Mouse (Mus musculus) intestine, postnatal 0 days (tissue): ENCODE results near the gene Scel. TPM values are rescaled to one million over a fixed set of nuclear protein-coding genes. Genes with fewer than 3 reads are reported as not detected.

ENCODE experiments used
- ATAC-seq: fragments of 200-750 bp; cut with Nextera tagmentation; 2 replicates; pipeline ENCODE4 v1.8.0; 2017; ENCODE audit warnings: mild to moderate bottlenecking, moderate TSS enrichment, moderate library complexity
- H3K27ac ChIP-seq: fragments of 300-500 bp; sonication (generic); 2 replicates; pipeline ENCODE4 v1.5.1; 2014; ENCODE audit warnings: mild to moderate bottlenecking, low read depth, low read length, moderate library complexity
- H3K27me3 ChIP-seq: fragments of 300-500 bp; sonication (generic); replicated peaks from 2 replicates; pipeline ENCODE4 v1.6.1; 2014; ENCODE audit warnings: low read length, mixed read lengths; ENCODE audit not compliant: control insufficient read depth, insufficient read depth
- H3K36me3 ChIP-seq: fragments of 300-500 bp; sonication (generic); 2 replicates; pipeline ENCODE4 v1.6.1; 2014; ENCODE audit warnings: mild to moderate bottlenecking, moderate library complexity; ENCODE audit not compliant: control insufficient read depth, insufficient read depth
- H3K4me1 ChIP-seq: fragments of 300-500 bp; sonication (generic); replicated peaks from 2 replicates; pipeline ENCODE4 v1.6.1; 2014; ENCODE audit warnings: antibody characterized with exemption, low read length, mixed read lengths; ENCODE audit not compliant: control insufficient read depth, insufficient read depth
- H3K4me2 ChIP-seq: fragments of 300-500 bp; sonication (generic); replicated peaks from 2 replicates; pipeline ENCODE4 v1.6.1; 2014; ENCODE audit warnings: low read depth, mild to moderate bottlenecking, moderate library complexity
- H3K4me3 ChIP-seq: fragments of 300-500 bp; sonication (generic); 2 replicates; pipeline ENCODE4 v1.5.1; 2014; ENCODE audit warnings: low read depth, low read length
- H3K9ac ChIP-seq: fragments of 300-500 bp; sonication (generic); 2 replicates; pipeline ENCODE4 v1.6.1; 2014; ENCODE audit warnings: mild to moderate bottlenecking, low read depth, low read length
- H3K9me3 ChIP-seq: fragments of 300-500 bp; sonication (generic); 2 replicates; pipeline ENCODE4 v1.6.1; 2016; ENCODE audit warnings: mixed run types; ENCODE audit not compliant: control insufficient read depth
- CTCF ChIP-seq: sonication (generic); IDR thresholded peaks from 2 replicates; pipeline ENCODE4 v1.5.1; 2016; ENCODE audit warnings: low read depth, mild to moderate bottlenecking, control low read depth, antibody characterized with exemption, moderate library complexity
- WGBS: fragments of 180-500 bp; shearing (Covaris S2); extraction: QIAGEN DNeasy Blood & Tissue Kit; methylation state at CpG from one replicate; pipeline ENCODE4 v1.1.7; 2014; 5-methylcytosine and 5-hydroxymethylcytosine counted together
- polyA plus RNA-seq: library from polyadenylated mRNA; unstranded; fragments of >200 nt; fragmentation: Nextera tagmentation; extraction: Ambion mirVana; gene quantifications from 2 replicates; pipeline ENCODE4 v1.2.1, GENCODE M21; 2015

Gene Scel
- polyA plus RNA-seq, 1 experiment from 2014 or later = 0.48 TPM

GRCm38 (mm10) chr14:103649896-103650334, 136.8 kb downstream of the Scel start, which contains the start of gene Slain1:
Gene Slain1 (plus strand): TSS chr14:103650228.
- no peaks in the 10 kb centered on the region for H3K4me1 ChIP-seq
- WGBS = 2% methylated on average over 28 of the region's 32 CpGs
- peak within 1 kb of the TSS; percentile 60 for H3K27ac ChIP-seq
- peak within 1 kb of the TSS; percentile 42 for H3K9ac ChIP-seq
- peak within 1 kb of the TSS; percentile 99 for H3K4me2 ChIP-seq
- no peaks in the 10 kb centered on the region for H3K36me3 ChIP-seq
- ATAC-seq = peak; percentile 94
- TF ChIP-seq CTCF = no peak
- peaks cover 18% of the 10 kb centered on the region; the same call in 1 of the 2 replicates for H3K27me3 ChIP-seq
- no peaks in the 10 kb centered on the region for H3K9me3 ChIP-seq
- peak within 1 kb of the TSS; percentile 70 for H3K4me3 ChIP-seq

GRCm38 (mm10) chr14:103650413-103651101, 137.4 kb downstream of the Scel start:
- no peaks in the 10 kb centered on the region for H3K9me3 ChIP-seq
- no peaks in the 10 kb centered on the region for H3K4me1 ChIP-seq
- no peak for TF ChIP-seq CTCF
- peak overlapping the region; percentile 70 for H3K4me3 ChIP-seq
- under 1% methylated on average over 54 of the region's 67 CpGs for WGBS
- peak; percentile 65 for ATAC-seq
- no peaks in the 10 kb centered on the region for H3K36me3 ChIP-seq
- H3K27me3 ChIP-seq = peaks cover 18% of the 10 kb centered on the region; the same call in 1 of the 2 replicates
- peak overlapping the region; percentile 60 for H3K27ac ChIP-seq
- H3K4me2 ChIP-seq = peak overlapping the region; percentile 99
- H3K9ac ChIP-seq = peak overlapping the region; percentile 42

GRCm38 (mm10) chr14:103651106-103651505, 138.0 kb downstream of the Scel start:
- WGBS = 3% methylated on average over 10 of the region's 11 CpGs
- Histone ChIP-seq H3K27ac (no peak overlapping the region), H3K4me3 (peak overlapping the region; percentile 70), H3K9ac (peak overlapping the region; percentile 42), H3K4me1 (no peaks in the 10 kb centered on the region), H3K27me3 (peaks cover 18% of the 10 kb centered on the region; the same call in 1 of the 2 replicates), H3K36me3 (no peaks in the 10 kb centered on the region), H3K4me2 (peak overlapping the region; percentile 99), H3K9me3 (no peaks in the 10 kb centered on the region)
- TF ChIP-seq CTCF = no peak
- no peak for ATAC-seq

- peak overlapping the region; percentile 70 for H3K4me3 ChIP-seq
- peaks cover 18% of the 10 kb centered on the region; the same call in 1 of the 2 replicates for H3K27me3 ChIP-seq
- ATAC-seq = no peak
- H3K36me3 ChIP-seq = no peaks in the 10 kb centered on the region
- no peak overlapping the region for H3K9ac ChIP-seq
- no peak for TF ChIP-seq CTCF
- H3K4me1 ChIP-seq = no peaks in the 10 kb centered on the region
- peak overlapping the region; percentile 99 for H3K4me2 ChIP-seq
- H3K9me3 ChIP-seq = no peaks in the 10 kb centered on the region
- no peak overlapping the region for H3K27ac ChIP-seq
- 37% methylated on average over 2 of the region's 2 CpGs for whole genome bisulfite sequencing
Observed at GRCm38 (mm10) chr14:103651562-103651961, 138.4 kb downstream of the Scel start.

GRCm38 (mm10) chr14:103652524-103652923, 139.4 kb downstream of the Scel start:
- H3K27ac ChIP-seq = no peak overlapping the region
- WGBS = 92% methylated on average over 5 of the region's 5 CpGs
- no peak for ATAC-seq
- no peaks in the 10 kb centered on the region for H3K4me1 ChIP-seq
- no peak overlapping the region for H3K9ac ChIP-seq
- H3K27me3 ChIP-seq = peaks cover 18% of the 10 kb centered on the region; the same call in 1 of the 2 replicates
- H3K36me3 ChIP-seq = no peaks in the 10 kb centered on the region
- H3K4me3 ChIP-seq = no peak overlapping the region
- H3K9me3 ChIP-seq = no peaks in the 10 kb centered on the region
- no peak for TF ChIP-seq CTCF
- no peak overlapping the region for H3K4me2 ChIP-seq

GRCm38 (mm10) chr14:103653800-103654199, 140.7 kb downstream of the Scel start:
- Histone ChIP-seq H3K4me1 (no peaks in the 10 kb centered on the region), H3K4me2 (peak overlapping the region; percentile 48), H3K4me3 (peak overlapping the region; percentile 23), H3K27me3 (peaks cover 17% of the 10 kb centered on the region; the same call in 1 of the 2 replicates), H3K9ac (no peak overlapping the region), H3K9me3 (no peaks in the 10 kb centered on the region), H3K36me3 (no peaks in the 10 kb centered on the region), H3K27ac (no peak overlapping the region)
- no peak for ATAC-seq
- 58% methylated on average over 5 of the region's 5 CpGs for WGBS
- no peak for TF ChIP-seq CTCF
